Mouse (Mus musculus) neural tube, embryonic 15.5 days (tissue): ENCODE results near the gene Rev3l. TPM values are rescaled to one million over a fixed set of nuclear protein-coding genes. Genes with fewer than 3 reads are reported as not detected.
A peak's percentile ranks its signal among the peaks of the same experiment; 100 is the strongest.

Source experiments
- ATAC-seq: fragments of 200-750 bp; cut with Nextera tagmentation; 2 replicates; pipeline ENCODE4 v1.8.0; 2017; ENCODE audit warnings: mild to moderate bottlenecking, moderate TSS enrichment, moderate library complexity; ENCODE audit not compliant: low FRiP score
- H3K27ac ChIP-seq: fragments of 300-500 bp; sonication (generic); replicated peaks from 2 replicates; pipeline ENCODE4 v1.5.1; 2015; ENCODE audit warnings: mild to moderate bottlenecking, inconsistent platforms
- H3K27me3 ChIP-seq: fragments of 300-500 bp; sonication (generic); replicated peaks from 2 replicates; pipeline ENCODE4 v1.6.1; 2015; ENCODE audit warnings: inconsistent platforms
- H3K36me3 ChIP-seq: fragments of 300-500 bp; sonication (generic); 2 replicates; pipeline ENCODE4 v1.6.1; 2015; ENCODE audit warnings: inconsistent platforms
- H3K4me1 ChIP-seq: fragments of 300-500 bp; sonication (generic); 2 replicates; pipeline ENCODE4 v1.6.1; 2015; ENCODE audit warnings: inconsistent platforms
- H3K4me2 ChIP-seq: fragments of 300-500 bp; sonication (generic); 2 replicates; pipeline ENCODE4 v1.6.1; 2015; ENCODE audit warnings: inconsistent platforms, mild to moderate bottlenecking, moderate library complexity
- H3K4me3 ChIP-seq: fragments of 300-500 bp; sonication (generic); replicated peaks from 2 replicates; pipeline ENCODE4 v1.5.1; 2015; ENCODE audit warnings: mild to moderate bottlenecking, inconsistent platforms
- H3K9ac ChIP-seq: fragments of 300-500 bp; sonication (generic); replicated peaks from 2 replicates; pipeline ENCODE4 v1.6.1; 2015; ENCODE audit warnings: mild to moderate bottlenecking, inconsistent platforms
- H3K9me3 ChIP-seq: fragments of 300-500 bp; sonication (generic); replicated peaks from 2 replicates; pipeline ENCODE4 v1.6.1; 2016; ENCODE audit warnings: inconsistent platforms
- WGBS: fragments of 180-500 bp; shearing (Covaris S2); methylation state at CpG from one replicate; pipeline ENCODE4 v1.1.7; 2015; ENCODE audit warnings: mixed read lengths; 5-methylcytosine and 5-hydroxymethylcytosine counted together
- polyA plus RNA-seq: library from polyadenylated mRNA; unstranded; fragments of >200 nt; fragmentation: Nextera tagmentation; extraction: Ambion mirVana; gene quantifications from 2 replicates; pipeline ENCODE4 v1.2.1, GENCODE M21; 2015

The Rev3l gene
- polyA plus RNA-seq, 1 experiment from 2014 or later: 38.1 TPM

GRCm38 (mm10) chr10:39793295-39793694, 61.4 kb downstream of the Rev3l start:
- WGBS: 84% methylated on average over 1 of the region's 1 CpGs
- Histone ChIP-seq H3K4me1 (no peaks in the 10 kb centered on the region), H3K9ac (no peak overlapping the region), H3K36me3 (peaks cover 20% of the 10 kb centered on the region), H3K27ac (no peak overlapping the region), H3K9me3 (no peaks in the 10 kb centered on the region), H3K4me3 (no peak overlapping the region), H3K27me3 (no peaks in the 10 kb centered on the region), H3K4me2 (no peak overlapping the region)
- no peak for ATAC-seq

- no peaks in the 10 kb centered on the region for H3K4me1 ChIP-seq
- H3K36me3 ChIP-seq: peaks cover 56% of the 10 kb centered on the region
- no peak overlapping the region for H3K27ac ChIP-seq
- H3K4me3 ChIP-seq: no peak overlapping the region
- no peaks in the 10 kb centered on the region for H3K9me3 ChIP-seq
- no peak for ATAC-seq
- 67% methylated on average over 3 of the region's 3 CpGs for WGBS
- H3K27me3 ChIP-seq: no peaks in the 10 kb centered on the region
- no peak overlapping the region for H3K9ac ChIP-seq
- H3K4me2 ChIP-seq: no peak overlapping the region
Observed at GRCm38 (mm10) chr10:39811507-39811906, 79.6 kb downstream of the Rev3l start.

DNA sequence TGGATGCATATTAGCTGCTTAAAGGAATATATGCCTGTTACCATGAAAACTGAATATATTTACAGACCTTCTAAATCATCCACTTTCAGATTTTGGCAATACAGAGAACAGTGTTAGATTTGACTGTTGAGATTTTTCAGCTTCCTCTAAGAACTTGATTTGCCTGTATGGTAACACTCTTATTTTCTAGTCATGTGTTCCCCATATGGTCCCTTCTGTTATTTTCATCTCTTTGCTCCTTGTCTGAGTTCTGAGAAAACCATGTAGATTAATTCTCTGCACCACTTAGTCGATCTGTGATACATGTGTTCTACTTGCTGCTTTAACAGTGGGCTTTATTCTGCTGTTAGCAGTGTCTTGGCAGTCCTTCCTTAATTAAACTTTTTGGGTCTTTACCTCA, 110.7 kb downstream of the Rev3l start:
- Histone ChIP-seq H3K9ac (no peak overlapping the region), H3K36me3 (peaks cover 44% of the 10 kb centered on the region), H3K4me3 (no peak overlapping the region), H3K27me3 (no peaks in the 10 kb centered on the region), H3K4me2 (no peak overlapping the region), H3K4me1 (no peaks in the 10 kb centered on the region), H3K27ac (no peak overlapping the region), H3K9me3 (no peaks in the 10 kb centered on the region)
- ATAC-seq: no peak
- WGBS: 91% methylated on average over 1 of the region's 1 CpGs

DNA sequence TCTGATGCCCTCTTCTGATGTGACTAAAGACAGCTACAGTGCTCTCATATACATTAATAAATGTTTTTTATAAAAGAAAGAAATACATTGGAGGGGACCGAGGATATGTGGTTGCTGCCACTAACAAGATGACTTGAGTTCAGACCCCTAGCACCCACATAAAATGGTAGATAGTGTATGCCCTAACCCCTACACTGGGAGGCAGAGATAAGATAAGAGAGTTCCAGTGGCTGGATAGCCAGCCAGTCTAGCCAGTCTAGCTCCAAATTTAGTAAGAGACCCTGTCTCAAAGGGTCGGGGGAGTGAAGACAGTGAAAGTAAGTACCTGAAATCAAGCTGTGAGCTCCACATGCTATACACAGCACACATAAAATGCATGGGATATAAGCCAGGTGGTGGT, 133.6 kb downstream of the Rev3l start:
- Histone ChIP-seq H3K9ac (no peak overlapping the region), H3K4me3 (no peak overlapping the region), H3K36me3 (peaks cover 60% of the 10 kb centered on the region), H3K4me2 (no peak overlapping the region), H3K27me3 (no peaks in the 10 kb centered on the region), H3K4me1 (no peaks in the 10 kb centered on the region), H3K27ac (no peak overlapping the region), H3K9me3 (no peaks in the 10 kb centered on the region)
- WGBS: 100% methylated on average over 2 of the region's 2 CpGs
- no peak for ATAC-seq

- Histone ChIP-seq H3K9ac (no peak overlapping the region), H3K27me3 (no peaks in the 10 kb centered on the region), H3K4me2 (no peak overlapping the region), H3K4me1 (no peaks in the 10 kb centered on the region), H3K36me3 (peaks cover 12% of the 10 kb centered on the region; the same call in 1 of the 2 replicates), H3K9me3 (no peaks in the 10 kb centered on the region), H3K27ac (no peak overlapping the region), H3K4me3 (no peak overlapping the region)
- ATAC-seq: no peak
- 73% methylated on average over 3 of the region's 3 CpGs for WGBS
Observed at GRCm38 (mm10) chr10:39888621-39889020, 156.7 kb downstream of the Rev3l start.

- Histone ChIP-seq H3K9me3 (no peaks in the 10 kb centered on the region), H3K27me3 (no peaks in the 10 kb centered on the region), H3K4me1 (peaks cover 10% of the 10 kb centered on the region), H3K4me3 (no peak overlapping the region), H3K36me3 (peaks cover 12% of the 10 kb centered on the region; the same call in 1 of the 2 replicates), H3K4me2 (no peak overlapping the region), H3K9ac (no peak overlapping the region), H3K27ac (no peak overlapping the region)
- 74% methylated on average over 11 of the region's 11 CpGs for WGBS
- ATAC-seq: no peak
Observed at GRCm38 (mm10) chr10:39893702-39894697, 162.1 kb downstream of the Rev3l start.

GRCm38 (mm10) chr10:39896503-39896902, 164.6 kb downstream of the Rev3l start:
- peaks cover 16% of the 10 kb centered on the region for H3K4me1 ChIP-seq
- WGBS: 90% methylated on average over 5 of the region's 5 CpGs
- H3K9ac ChIP-seq: no peak overlapping the region
- H3K27ac ChIP-seq: no peak overlapping the region
- H3K4me3 ChIP-seq: no peak overlapping the region
- H3K4me2 ChIP-seq: no peak overlapping the region
- no peaks in the 10 kb centered on the region for H3K9me3 ChIP-seq
- no peaks in the 10 kb centered on the region for H3K27me3 ChIP-seq
- no peak for ATAC-seq
- peaks cover 3% of the 10 kb centered on the region; the same call in 1 of the 2 replicates for H3K36me3 ChIP-seq

GRCm38 (mm10) chr10:39898874-39899371, 167.0 kb downstream of the Rev3l start, which contains the start of gene Mfsd4b4:
Gene Mfsd4b4 (minus strand): TSS chr10:39899238.
- no peaks in the 10 kb centered on the region for H3K9me3 ChIP-seq
- peak within 1 kb of the TSS; percentile 78 for H3K9ac ChIP-seq
- peak within 1 kb of the TSS; percentile 87 for H3K27ac ChIP-seq
- H3K27me3 ChIP-seq: no peaks in the 10 kb centered on the region
- 2% methylated on average over 41 of the region's 41 CpGs for WGBS
- H3K4me3 ChIP-seq: peak within 1 kb of the TSS; percentile 70
- H3K4me2 ChIP-seq: peak within 1 kb of the TSS; percentile 67
- H3K36me3 ChIP-seq: no peaks in the 10 kb centered on the region
- peak; percentile 98 for ATAC-seq
- H3K4me1 ChIP-seq: peaks cover 16% of the 10 kb centered on the region

- H3K36me3 ChIP-seq: no peaks in the 10 kb centered on the region
- no peaks in the 10 kb centered on the region for H3K27me3 ChIP-seq
- no peak for ATAC-seq
- no peak overlapping the region for H3K4me2 ChIP-seq
- H3K4me1 ChIP-seq: peaks cover 6% of the 10 kb centered on the region
- H3K9ac ChIP-seq: no peak overlapping the region
- no peak overlapping the region for H3K4me3 ChIP-seq
- 77% methylated on average over 3 of the region's 3 CpGs for WGBS
- H3K27ac ChIP-seq: no peak overlapping the region
- H3K9me3 ChIP-seq: no peaks in the 10 kb centered on the region
Observed at GRCm38 (mm10) chr10:39904191-39904590, 172.3 kb downstream of the Rev3l start.

- no peaks in the 10 kb centered on the region for H3K9me3 ChIP-seq
- no peak for ATAC-seq
- H3K4me3 ChIP-seq: no peak overlapping the region
- H3K36me3 ChIP-seq: no peaks in the 10 kb centered on the region
- H3K27me3 ChIP-seq: no peaks in the 10 kb centered on the region
- no peak overlapping the region for H3K4me2 ChIP-seq
- no peak overlapping the region for H3K27ac ChIP-seq
- H3K4me1 ChIP-seq: no peaks in the 10 kb centered on the region
- WGBS: 78% methylated on average over 10 of the region's 10 CpGs
- H3K9ac ChIP-seq: no peak overlapping the region
Observed at GRCm38 (mm10) chr10:39906799-39907658, 175.1 kb downstream of the Rev3l start.

GRCm38 (mm10) chr10:39908768-39909441, 177.0 kb downstream of the Rev3l start:
- 60% methylated on average over 13 of the region's 13 CpGs for whole genome bisulfite sequencing
- no peak overlapping the region for H3K4me3 ChIP-seq
- no peak overlapping the region for H3K9ac ChIP-seq
- H3K4me2 ChIP-seq: no peak overlapping the region
- no peak overlapping the region for H3K27ac ChIP-seq
- H3K27me3 ChIP-seq: no peaks in the 10 kb centered on the region
- no peak for ATAC-seq
- no peaks in the 10 kb centered on the region for H3K9me3 ChIP-seq
- H3K4me1 ChIP-seq: no peaks in the 10 kb centered on the region
- no peaks in the 10 kb centered on the region for H3K36me3 ChIP-seq
